Mouse (Mus musculus): Measurements from ENCODE around the gene Sept6.

Gene Sept6

GRCm38 (mm10) chrX:36969501-36969900 lies 22.1 kb downstream of the Sept6 start:
- no peak for DNase-seq

- DNase-seq, result no peak
Measured at GRCm38 (mm10) chrX:36956674-36957073, 34.9 kb downstream of the Sept6 start.

- DNase-seq, result no peak
Measured at GRCm38 (mm10) chrX:36941106-36941505, 50.5 kb downstream of the Sept6 start.

GRCm38 (mm10) chrX:36939806-36940413 lies 51.7 kb downstream of the Sept6 start:
- peak; percentile 21 to 38 for DNase-seq

- no peak for DNase-seq
Measured at GRCm38 (mm10) chrX:36935326-36935966, 56.1 kb downstream of the Sept6 start.

GRCm38 (mm10) chrX:36930574-36930973 lies 61.0 kb downstream of the Sept6 start:
- DNase-seq, result peak; percentile 12 to 20

GRCm38 (mm10) chrX:36929694-36930093 lies 61.9 kb downstream of the Sept6 start:
- no peak for DNase-seq

GRCm38 (mm10) chrX:36928791-36929190 lies 62.8 kb downstream of the Sept6 start:
- DNase-seq, result no peak

GRCm38 (mm10) chrX:36921346-36921745 lies 70.2 kb downstream of the Sept6 start:
- no peak for DNase-seq

- no peak for DNase-seq
Measured at GRCm38 (mm10) chrX:36917749-36918148, 73.8 kb downstream of the Sept6 start.

- DNase-seq, result peak; percentile 57 to 61
Measured at GRCm38 (mm10) chrX:36911343-36911742, 80.3 kb downstream of the Sept6 start.

- peak in 1 of 2 experiments; percentile 11 for DNase-seq
Measured at GRCm38 (mm10) chrX:36906539-36906938, 85.1 kb downstream of the Sept6 start.

GRCm38 (mm10) chrX:36903115-36903768 lies 88.4 kb downstream of the Sept6 start:
- peak; percentile 90 to 93 for DNase-seq

GRCm38 (mm10) chrX:36902321-36903114 lies 89.1 kb downstream of the Sept6 start, which contains the start of gene Nkrf:
Gene Nkrf (minus strand): TSS chrX:36902899.
- DNase-seq, result peak; percentile 28 to 59

GRCm38 (mm10) chrX:36901655-36902054 lies 89.9 kb downstream of the Sept6 start:
- DNase-seq, result no peak

- DNase-seq, result peak in 1 of 2 experiments; percentile 14
Measured at GRCm38 (mm10) chrX:36898931-36899330, 92.7 kb downstream of the Sept6 start.

GRCm38 (mm10) chrX:36884719-36885118 lies 106.9 kb downstream of the Sept6 start:
- peak; percentile 20 to 42 for DNase-seq

GRCm38 (mm10) chrX:36874704-36875128 lies 116.9 kb downstream of the Sept6 start:
- DNase-seq, result no peak

- peak; percentile 92 to 95 for DNase-seq
Measured at GRCm38 (mm10) chrX:36874178-36874696, 117.4 kb downstream of the Sept6 start.

- DNase-seq, result no peak
Measured at GRCm38 (mm10) chrX:36873765-36874164, 117.8 kb downstream of the Sept6 start, which contains the start of the genes Ube2a and C330007P06Rik. Gene Ube2a (plus strand): TSS chrX:36873900. Gene C330007P06Rik (minus strand): TSS chrX:36874111.

GRCm38 (mm10) chrX:36870372-36870771 lies 121.2 kb downstream of the Sept6 start:
- no peak for DNase-seq

- DNase-seq, result no peak
Measured at GRCm38 (mm10) chrX:36864609-36865328, 126.8 kb downstream of the Sept6 start.
